Mouse (Mus musculus) cerebellum, adult 2 months (tissue): ENCODE results near the gene Itpr1.

Experiments used
- CTCF ChIP-seq: fragments of 200-500 bp; IDR thresholded peaks from 2 replicates; pipeline ENCODE4 v1.5.1; 2011; ENCODE audit warnings: low read depth, mild to moderate bottlenecking, control low read depth, low read length, moderate library complexity, borderline replicate concordance; ENCODE audit not compliant: insufficient read depth
- POLR2A ChIP-seq: fragments of 200-500 bp; IDR thresholded peaks from 2 replicates; pipeline ENCODE4 v1.6.1; 2011; ENCODE audit warnings: low read length, control low read depth, borderline replicate concordance; ENCODE audit not compliant: insufficient read depth

GRCm38 (mm10) chr6:108284688-108285087, 71.8 kb downstream of the Itpr1 start:
- no peak for TF ChIP-seq POLR2A
- no peak for TF ChIP-seq CTCF
